Mouse (Mus musculus) right cerebral cortex, postnatal 25 days (tissue): ENCODE measurements around the gene Sf1.

Experiments used
- DNase-seq: peaks from one replicate; pipeline ENCODE4 v3.0.0; 2022

Gene Sf1

DNA sequence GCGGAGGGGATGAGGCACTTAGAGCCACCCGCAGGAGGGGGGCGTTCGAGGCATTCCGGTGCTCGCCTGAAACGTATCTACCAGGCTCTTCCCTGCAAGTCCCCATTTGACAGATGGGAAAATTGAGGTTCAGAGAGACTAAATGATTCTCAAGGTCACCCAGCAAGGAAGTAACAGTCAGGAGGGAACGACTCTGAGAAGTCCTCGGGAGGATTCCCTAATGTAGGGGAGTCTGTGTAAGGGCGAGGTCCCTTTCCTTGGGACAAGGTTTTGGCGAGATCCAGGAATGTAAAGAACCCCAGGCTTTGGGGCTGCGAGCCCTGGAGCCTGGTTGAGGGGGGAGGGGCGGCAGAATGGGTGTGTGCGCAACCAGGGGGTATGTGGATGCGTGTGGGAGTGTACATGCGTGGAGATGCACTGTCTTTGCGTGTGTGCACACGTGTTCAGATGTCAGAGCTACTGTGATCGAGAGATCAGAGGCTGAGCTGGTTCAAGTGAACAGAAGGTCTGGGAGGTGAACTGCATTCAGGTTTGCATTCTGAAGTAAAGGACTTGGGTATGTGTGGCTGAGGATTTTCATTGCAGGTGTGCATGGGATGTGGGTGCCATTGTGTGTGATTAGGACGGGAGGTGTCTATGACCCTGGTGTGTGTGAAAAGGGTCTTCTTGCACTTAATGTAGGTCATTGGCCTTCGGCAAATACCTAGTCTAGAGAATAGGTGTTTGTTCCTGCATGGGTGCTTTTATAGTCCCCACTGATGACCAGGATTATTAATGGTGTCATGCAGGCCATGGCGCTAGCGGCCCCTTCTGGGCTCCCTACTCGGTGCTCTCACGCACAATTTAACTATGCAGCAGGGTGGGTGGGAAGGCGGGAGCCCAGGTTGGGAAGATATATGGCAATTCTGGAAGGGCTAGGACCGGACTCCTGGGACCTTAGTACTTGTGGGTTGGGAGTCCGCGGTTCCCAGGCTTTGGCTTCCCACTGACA is 36.9 kb downstream of the Sf1 start:
- no peak for DNase-seq

DNA sequence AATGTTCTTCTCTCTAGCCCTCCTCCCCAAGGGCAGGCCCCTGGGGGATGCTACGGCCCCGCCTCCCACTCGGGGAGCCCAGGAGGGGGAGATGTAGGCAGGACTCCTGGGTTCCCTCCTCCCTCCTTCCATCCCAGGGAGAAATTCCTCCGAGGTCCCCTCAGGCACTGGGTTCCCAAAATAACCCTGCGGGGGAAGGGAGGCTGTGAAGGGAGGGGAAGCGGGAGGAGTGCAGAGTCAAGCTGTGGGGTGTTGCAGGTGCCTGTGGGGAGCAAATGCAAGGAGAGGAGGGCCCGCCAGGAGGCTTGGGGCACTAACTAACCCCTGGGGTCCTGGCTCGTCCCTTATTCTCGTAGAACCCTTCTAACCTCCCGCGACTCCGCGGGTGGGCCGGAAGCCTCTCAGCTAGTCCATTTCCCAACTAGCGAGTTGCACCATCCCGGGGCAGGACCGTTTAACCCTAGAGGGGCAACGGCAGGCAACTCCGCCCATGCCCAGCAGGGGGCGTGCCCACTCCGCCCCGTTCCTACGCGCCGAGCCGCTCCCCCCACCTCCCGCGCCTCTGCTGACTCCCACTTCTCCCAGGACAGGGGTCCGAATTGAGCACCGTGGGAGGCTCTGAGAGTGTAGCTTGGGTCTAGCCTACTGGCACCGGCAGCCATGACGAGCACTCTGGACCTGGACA is 37.8 kb downstream of the Sf1 start:
- no peak for DNase-seq

- no peak for DNase-seq
Observed at GRCm38 (mm10) chr19:6401951-6402350, 38.5 kb downstream of the Sf1 start.

GRCm38 (mm10) chr19:6403869-6404268 is 40.4 kb downstream of the Sf1 start:
- DNase-seq: no peak

DNA sequence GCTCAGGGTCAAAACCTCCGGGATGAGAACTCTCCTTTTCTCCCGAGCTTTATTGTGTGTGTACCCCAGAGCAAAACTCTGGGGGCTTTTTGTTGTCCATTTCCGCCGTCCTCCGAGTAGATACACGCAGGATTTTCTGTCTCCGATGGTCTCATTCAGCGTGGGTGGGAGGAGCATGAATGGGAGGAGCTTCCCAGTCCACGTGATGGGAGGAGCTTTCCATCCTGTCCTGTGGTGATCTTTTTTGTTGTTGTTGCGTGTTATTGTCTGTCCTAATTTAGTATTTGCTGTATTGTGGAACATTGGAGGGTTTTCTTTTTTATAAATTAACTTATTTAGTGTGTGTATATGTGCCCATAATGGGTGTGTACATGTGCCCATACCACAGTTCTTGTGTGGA is 41.9 kb downstream of the Sf1 start:
- no peak for DNase-seq

DNA sequence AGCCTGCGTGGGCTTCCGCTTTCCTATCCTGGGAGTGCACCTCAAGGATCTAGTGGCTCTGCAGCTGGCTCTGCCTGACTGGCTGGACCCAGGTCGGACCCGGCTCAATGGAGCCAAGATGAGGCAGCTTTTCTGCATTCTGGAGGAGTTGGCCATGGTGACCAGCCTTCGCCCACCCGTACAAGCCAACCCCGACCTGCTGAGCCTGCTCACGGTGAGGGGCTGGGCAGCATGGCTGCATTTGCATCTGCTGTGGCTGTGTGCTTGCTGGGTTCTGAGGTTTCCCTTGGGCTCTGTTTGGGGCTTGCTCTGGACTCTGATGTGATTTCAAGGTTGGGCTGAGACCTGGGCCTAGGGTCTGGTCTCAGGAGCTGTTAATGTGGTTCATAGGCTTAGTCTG is 43.6 kb downstream of the Sf1 start:
- no peak for DNase-seq

GRCm38 (mm10) chr19:6407816-6408510 is 44.5 kb downstream of the Sf1 start:
- DNase-seq: no peak

DNA sequence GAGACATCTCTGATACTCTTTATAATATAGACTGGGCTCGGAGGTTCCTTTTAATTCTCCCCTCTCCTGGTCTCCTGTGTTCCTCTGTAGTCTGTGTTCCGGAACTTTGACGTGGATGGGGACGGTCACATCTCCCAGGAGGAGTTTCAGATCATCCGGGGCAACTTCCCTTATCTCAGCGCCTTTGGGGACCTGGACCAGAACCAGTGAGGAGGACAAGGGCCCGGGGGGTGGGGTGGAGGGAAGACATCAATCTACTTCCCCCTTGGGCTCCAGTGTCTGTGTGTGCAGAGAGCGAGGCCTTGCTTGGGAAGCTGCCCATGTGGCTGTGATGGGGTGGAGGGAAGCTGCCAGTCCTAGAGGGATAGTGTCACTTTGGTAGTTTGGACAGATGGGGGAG is 45.3 kb downstream of the Sf1 start:
- no peak for DNase-seq

- DNase-seq: no peak
Observed at GRCm38 (mm10) chr19:6409176-6409575, 45.7 kb downstream of the Sf1 start.

DNA sequence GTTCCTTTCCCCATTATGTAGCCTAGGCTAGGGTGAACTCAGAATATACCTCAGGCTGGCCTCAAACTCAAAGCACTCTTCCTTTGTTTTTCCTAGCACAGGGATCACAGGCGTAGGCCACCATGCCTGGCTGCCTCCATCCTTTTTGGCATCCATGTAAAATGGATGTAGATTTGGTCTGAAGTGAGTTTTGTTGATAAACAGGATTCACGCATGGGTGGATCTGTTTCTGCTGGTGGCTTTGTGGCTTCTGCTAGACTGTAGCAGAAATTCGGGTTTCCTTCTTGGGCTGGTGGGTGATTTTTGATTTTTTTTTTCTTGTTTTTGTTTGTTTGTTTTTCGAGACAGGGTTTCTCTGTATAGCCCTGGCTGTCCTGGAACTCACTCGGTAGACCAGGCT is 46.4 kb downstream of the Sf1 start:
- DNase-seq: no peak

- no peak for DNase-seq
Observed at GRCm38 (mm10) chr19:6412798-6413197, 49.3 kb downstream of the Sf1 start.

DNA sequence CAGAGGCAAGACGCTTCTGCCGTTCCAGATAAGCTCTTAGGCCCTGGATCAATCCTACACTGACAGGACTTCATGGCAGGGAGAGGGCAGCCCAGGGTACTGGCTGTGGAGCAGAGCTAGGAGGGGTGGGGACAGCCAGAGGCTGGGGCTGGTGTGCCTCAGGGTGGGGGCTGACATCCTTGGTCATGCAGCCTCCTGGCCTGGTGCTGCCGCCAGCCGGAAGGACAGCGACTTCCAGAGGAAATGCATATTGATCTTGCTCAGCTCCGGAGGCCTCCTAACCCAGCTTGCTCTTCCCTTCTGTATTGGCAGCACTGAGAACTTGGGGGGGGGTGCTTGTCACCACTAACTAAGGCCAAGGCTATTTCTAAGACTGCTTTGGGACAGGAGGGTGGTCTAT is 52.0 kb downstream of the Sf1 start:
- DNase-seq: no peak

GRCm38 (mm10) chr19:6416124-6416770 is 52.8 kb downstream of the Sf1 start:
- DNase-seq: no peak

DNA sequence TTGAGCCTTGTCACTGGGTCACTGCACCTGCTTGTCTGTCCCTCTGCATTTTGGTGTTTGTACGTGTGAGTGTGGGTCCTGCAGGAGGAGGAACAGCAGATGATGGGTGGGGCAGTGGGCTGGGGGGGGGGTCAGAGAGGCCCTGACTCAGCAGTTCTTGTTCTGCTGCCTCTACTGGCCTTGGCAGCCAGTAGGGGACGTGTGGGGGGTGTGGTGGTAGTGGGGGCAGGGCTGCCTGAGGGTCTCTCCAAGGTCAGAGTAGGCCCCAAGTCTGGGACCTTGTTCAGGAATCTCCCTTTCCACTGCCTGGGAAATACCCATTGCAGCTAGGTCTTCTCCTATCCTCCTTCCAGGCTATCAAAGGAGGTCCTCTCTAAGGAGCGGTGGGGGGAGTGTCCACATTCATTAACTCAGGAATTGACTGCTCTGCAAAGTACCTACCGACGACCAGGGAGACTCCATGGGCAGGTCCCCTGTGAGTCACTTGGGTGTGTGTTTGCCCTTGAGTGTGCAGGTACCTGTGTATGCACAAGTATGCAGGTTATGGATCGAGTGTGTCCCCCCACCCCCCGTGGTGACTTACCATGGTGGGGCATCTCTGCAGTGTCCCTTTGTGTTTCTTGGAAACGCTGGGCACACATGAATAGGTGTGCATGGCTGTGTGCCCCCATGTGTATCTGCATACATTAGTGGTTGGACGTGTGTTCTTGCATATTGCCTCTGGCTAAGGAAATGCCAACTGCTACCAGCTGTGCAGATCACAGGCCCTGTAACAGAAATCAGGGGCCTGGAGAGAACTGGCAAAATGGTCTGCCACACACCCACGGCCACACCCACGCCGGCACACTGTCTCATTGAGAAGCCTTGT is 53.6 kb downstream of the Sf1 start:
- DNase-seq: no peak

- DNase-seq: peak; percentile 94
Observed at GRCm38 (mm10) chr19:6418233-6418879, 54.9 kb downstream of the Sf1 start, which contains the start of gene Nrxn2. Nrxn2 (plus strand) TSS chr19:6418731.

DNA sequence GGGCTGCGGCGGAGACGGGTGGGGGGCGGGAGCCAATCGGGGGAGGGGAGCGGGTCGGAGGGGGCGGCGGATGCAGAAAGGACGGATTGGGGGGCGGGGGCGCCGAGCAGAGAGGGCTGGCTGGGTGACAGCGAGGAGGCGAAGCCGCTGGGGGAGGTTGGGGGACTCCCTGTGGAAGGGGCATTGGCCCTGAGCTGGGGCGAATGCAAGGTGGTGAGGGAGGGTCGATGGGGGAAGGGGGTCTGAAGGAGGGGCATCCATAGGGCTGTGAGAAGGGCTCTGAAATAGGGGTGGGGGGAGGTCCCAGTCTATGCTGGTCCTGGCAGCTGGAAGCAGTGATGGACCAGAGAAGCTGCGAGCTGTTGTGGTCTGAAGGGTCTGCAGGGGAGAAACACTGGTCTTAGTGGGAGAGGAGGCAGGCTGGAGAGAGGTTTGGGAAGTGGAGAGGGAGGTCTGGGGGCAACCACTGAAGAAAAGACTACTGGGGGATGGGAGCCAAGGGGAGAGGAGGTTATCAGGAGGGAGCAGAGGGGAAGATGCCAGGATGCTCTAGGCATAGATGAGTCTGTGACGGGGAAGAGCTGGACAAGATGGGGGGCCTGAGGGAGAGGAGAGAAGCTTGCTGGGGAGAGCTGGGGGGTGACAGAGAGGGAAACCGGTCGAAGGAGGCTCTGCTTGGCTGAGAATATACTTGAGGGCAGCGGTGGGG is 55.6 kb downstream of the Sf1 start:
- no peak for DNase-seq

GRCm38 (mm10) chr19:6419805-6420310 is 56.4 kb downstream of the Sf1 start:
- no peak for DNase-seq

GRCm38 (mm10) chr19:6420481-6421210 is 57.2 kb downstream of the Sf1 start:
- peak; percentile 65 for DNase-seq

- peak; percentile 61 for DNase-seq
Observed at GRCm38 (mm10) chr19:6421211-6421590, 57.7 kb downstream of the Sf1 start.

DNA sequence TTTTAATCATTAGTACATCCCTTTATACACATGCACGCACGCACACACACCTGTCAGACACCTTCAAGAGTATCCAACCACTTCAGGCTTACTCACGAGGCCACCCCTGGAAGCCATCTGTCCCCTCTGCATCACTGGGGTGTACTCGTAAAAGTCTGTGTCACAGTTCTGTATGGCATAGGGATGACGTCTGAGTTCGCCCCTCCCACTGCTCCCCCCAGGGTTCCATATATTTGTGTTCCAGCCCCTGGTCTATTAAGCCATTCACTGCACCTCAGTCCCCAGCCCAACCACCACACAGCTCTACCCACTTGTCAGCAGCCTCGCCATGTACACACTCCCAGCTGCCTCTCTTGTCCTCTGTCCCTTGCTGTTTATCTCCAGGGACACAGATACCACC is 58.5 kb downstream of the Sf1 start:
- DNase-seq: no peak
